Mouse (Mus musculus) stomach, postnatal 0 days (tissue): Measurements from ENCODE around the gene Dpf3. TPM values are rescaled to one million over a fixed set of nuclear protein-coding genes. Genes with fewer than 3 reads are reported as not detected.

Source experiments
- ATAC-seq: fragments of 200-750 bp; cut with Nextera tagmentation; 2 replicates; pipeline ENCODE4 v1.8.0; 2017; ENCODE audit not compliant: low FRiP score, low TSS enrichment
- DNase-seq: peaks from one replicate; pipeline ENCODE4 v3.0.0-alpha.2; 2016; ENCODE audit warnings: low spot score
- H3K27ac ChIP-seq: fragments of 300-500 bp; sonication (generic); replicated peaks from 2 replicates; pipeline ENCODE4 v1.5.1; 2014; ENCODE audit warnings: mild to moderate bottlenecking, control low read depth
- H3K27me3 ChIP-seq: fragments of 300-500 bp; sonication (generic); 2 replicates; pipeline ENCODE4 v1.6.1; 2014; ENCODE audit warnings: low read length; ENCODE audit not compliant: control insufficient read depth, insufficient read depth
- H3K36me3 ChIP-seq: fragments of 300-500 bp; sonication (generic); 2 replicates; pipeline ENCODE4 v1.6.1; 2014; ENCODE audit warnings: low read length, mixed read lengths; ENCODE audit not compliant: control insufficient read depth, insufficient read depth
- H3K4me1 ChIP-seq: fragments of 300-500 bp; sonication (generic); replicated peaks from 2 replicates; pipeline ENCODE4 v1.6.1; 2014; ENCODE audit warnings: antibody characterized with exemption; ENCODE audit not compliant: control insufficient read depth, insufficient read depth
- H3K4me2 ChIP-seq: fragments of 300-500 bp; sonication (generic); replicated peaks from 2 replicates; pipeline ENCODE4 v1.6.1; 2014; ENCODE audit warnings: low read depth, mild to moderate bottlenecking, control low read depth, moderate library complexity
- H3K4me3 ChIP-seq: fragments of 300-500 bp; sonication (generic); 2 replicates; pipeline ENCODE4 v1.5.1; 2014; ENCODE audit warnings: low read depth, low read length, control low read depth
- H3K9ac ChIP-seq: fragments of 300-500 bp; sonication (generic); 2 replicates; pipeline ENCODE4 v1.6.1; 2014; ENCODE audit warnings: mild to moderate bottlenecking, low read length, control low read depth, mixed read lengths
- H3K9me3 ChIP-seq: fragments of 300-500 bp; sonication (generic); 2 replicates; pipeline ENCODE4 v1.6.1; 2016; ENCODE audit warnings: low read length; ENCODE audit not compliant: control insufficient read depth
- CTCF ChIP-seq: IDR thresholded peaks from 2 replicates; pipeline ENCODE4 v1.5.1; 2016; ENCODE audit warnings: antibody characterized with exemption, low read depth, mild to moderate bottlenecking, moderate library complexity
- EP300 ChIP-seq: optimal IDR thresholded peaks from 2 replicates; pipeline ENCODE3; 2016; ENCODE audit warnings: antibody characterized with exemption
- WGBS: fragments of 180-500 bp; shearing (Covaris S2); extraction: QIAGEN DNeasy Blood & Tissue Kit; methylation state at CpG from one replicate; pipeline ENCODE4 v1.1.7; 2014; 5-methylcytosine and 5-hydroxymethylcytosine counted together
- polyA plus RNA-seq: library from polyadenylated mRNA; unstranded; fragments of >200 nt; fragmentation: Nextera tagmentation; extraction: Ambion mirVana; gene quantifications from 2 replicates; pipeline ENCODE4 v1.2.1, GENCODE M21; 2015

Gene Dpf3
- polyA plus RNA-seq, 1 experiment from 2014 or later, result 3.0 TPM

GRCm38 (mm10) chr12:83521083-83521482 lies 33.6 kb upstream of the Dpf3 start:
- TF ChIP-seq CTCF, result no peak
- TF ChIP-seq EP300, result no peak
- WGBS, result 31% methylated on average over 8 of the region's 8 CpGs
- no peaks in the 10 kb centered on the region for H3K4me1 ChIP-seq
- H3K27me3 ChIP-seq, result no peaks in the 10 kb centered on the region
- DNase-seq (no peak), ATAC-seq (no peak)
- no peak overlapping the region; the same call in 1 of the 2 replicates for H3K27ac ChIP-seq
- H3K36me3 ChIP-seq, result no peaks in the 10 kb centered on the region
- peak overlapping the region; percentile 70 for H3K4me2 ChIP-seq
- H3K9me3 ChIP-seq, result no peaks in the 10 kb centered on the region
- H3K9ac ChIP-seq, result peak overlapping the region; percentile 67; the same call in 1 of the 2 replicates
- peak overlapping the region; percentile 66 for H3K4me3 ChIP-seq

GRCm38 (mm10) chr12:83520311-83520890 lies 32.9 kb upstream of the Dpf3 start, which contains the start of gene Dcaf4:
Gene Dcaf4 (plus strand): TSS chr12:83520466.
- Histone ChIP-seq H3K9me3 (no peaks in the 10 kb centered on the region), H3K4me2 (peak within 1 kb of the TSS; percentile 70), H3K27ac (peak within 1 kb of the TSS; percentile 77), H3K4me3 (peak within 1 kb of the TSS; percentile 66), H3K4me1 (no peaks in the 10 kb centered on the region), H3K27me3 (no peaks in the 10 kb centered on the region), H3K36me3 (no peaks in the 10 kb centered on the region), H3K9ac (peak within 1 kb of the TSS; percentile 67)
- peak; percentile 97 for DNase-seq
- peak; percentile 98 for ATAC-seq
- WGBS, result under 1% methylated on average over 32 of the region's 32 CpGs
- TF ChIP-seq CTCF, result peak; percentile 61
- TF ChIP-seq EP300, result no peak

- Histone ChIP-seq H3K9me3 (no peaks in the 10 kb centered on the region), H3K4me3 (no peak overlapping the region), H3K9ac (no peak overlapping the region), H3K36me3 (no peaks in the 10 kb centered on the region), H3K27me3 (no peaks in the 10 kb centered on the region), H3K27ac (no peak overlapping the region), H3K4me2 (no peak overlapping the region), H3K4me1 (no peaks in the 10 kb centered on the region)
- ATAC-seq (no peak), DNase-seq (no peak)
- no peak for TF ChIP-seq EP300
- TF ChIP-seq CTCF, result no peak
- 68% methylated on average over 3 of the region's 3 CpGs for WGBS
Observed at GRCm38 (mm10) chr12:83517580-83517979, 30.1 kb upstream of the Dpf3 start.

- TF ChIP-seq EP300 (no peak), CTCF (no peak)
- Histone ChIP-seq H3K36me3 (no peaks in the 10 kb centered on the region), H3K4me3 (no peak overlapping the region), H3K9me3 (no peaks in the 10 kb centered on the region), H3K27me3 (no peaks in the 10 kb centered on the region), H3K27ac (no peak overlapping the region), H3K4me1 (no peaks in the 10 kb centered on the region), H3K9ac (no peak overlapping the region), H3K4me2 (no peak overlapping the region)
- DNase-seq (no peak), ATAC-seq (no peak)
- 55% methylated on average over 4 of the region's 4 CpGs for WGBS
Observed at GRCm38 (mm10) chr12:83514216-83514615, 26.7 kb upstream of the Dpf3 start.

GRCm38 (mm10) chr12:83513185-83513584 lies 25.7 kb upstream of the Dpf3 start:
- ATAC-seq (no peak), DNase-seq (no peak)
- Histone ChIP-seq H3K9ac (no peak overlapping the region), H3K4me1 (no peaks in the 10 kb centered on the region), H3K27me3 (no peaks in the 10 kb centered on the region), H3K27ac (no peak overlapping the region), H3K9me3 (no peaks in the 10 kb centered on the region), H3K4me2 (no peak overlapping the region), H3K4me3 (no peak overlapping the region), H3K36me3 (no peaks in the 10 kb centered on the region)
- TF ChIP-seq EP300 (no peak), CTCF (no peak)
- 24% methylated on average over 5 of the region's 5 CpGs for WGBS

GRCm38 (mm10) chr12:83512783-83513182 lies 25.3 kb upstream of the Dpf3 start:
- Histone ChIP-seq H3K27me3 (no peaks in the 10 kb centered on the region), H3K27ac (no peak overlapping the region), H3K9me3 (no peaks in the 10 kb centered on the region), H3K4me3 (no peak overlapping the region), H3K36me3 (no peaks in the 10 kb centered on the region), H3K4me2 (no peak overlapping the region), H3K9ac (no peak overlapping the region), H3K4me1 (no peaks in the 10 kb centered on the region)
- no peak for ATAC-seq
- no peak for TF ChIP-seq CTCF
- no peak for TF ChIP-seq EP300
- WGBS, result 19% methylated on average over 4 of the region's 4 CpGs
- DNase-seq, result no peak
